Mouse (Mus musculus): ENCODE results near the gene Dpagt1.

DNA sequence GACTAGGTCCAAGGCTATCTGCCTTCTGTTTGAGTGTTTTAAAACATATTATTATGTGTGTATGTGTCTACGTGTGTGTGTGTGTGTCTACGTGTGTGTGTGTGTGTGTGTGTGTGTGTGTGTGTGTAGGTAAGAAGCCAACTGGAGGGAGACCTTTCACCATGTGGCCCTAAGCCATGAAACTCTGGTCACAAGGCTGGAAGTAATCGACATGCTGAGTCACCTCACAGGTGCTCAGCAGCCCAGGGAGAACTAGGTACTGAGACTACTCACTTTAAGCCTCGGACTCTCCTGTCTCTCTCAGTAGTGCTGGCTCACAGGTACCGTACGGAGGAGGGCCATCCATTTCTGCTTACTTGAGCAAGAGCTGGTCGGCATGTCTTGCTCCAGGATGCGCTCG, 21.3 kb downstream of the Dpagt1 start:
- TF ChIP-seq CTCF (IDR thresholded peaks at IDR 0.05; ENCODE audit: borderline replicate concordance, control insufficient read depth, extremely low read depth, insufficient read depth, low read length, poor library complexity) (no peak), POLR2A (IDR thresholded peaks at IDR 0.05; ENCODE audit: control insufficient read depth, extremely low read depth, insufficient read depth, low read length, poor library complexity) (no peak)
